9 mouse cellular contexts compared by ENCODE assay signal in genomic region chr8:13594884-13595323, GRCm38 (mm10). TPM values are rescaled to one million over a fixed set of nuclear protein-coding genes. Genes with fewer than 3 reads are reported as not detected.
DNase-seq lines count a peak whose midpoint lies in the region; ATAC-seq lines count a peak whose summit lies in the region.
"Had no signal": no experiment of that assay in that cellular context is flagged by ENCODE, and none has a peak within 500 bp of the region (broad histone marks: within the 10 kb centered on the region; RNA-seq: fewer than 3 reads in every experiment).

No protein-coding gene starts in this region.

- no peak overlapping the region for H3K4me3 ChIP-seq in heart, embryonic 12.5 days
- H3K4me3 ChIP-seq in liver, embryonic 13.5 days (replicated peaks) = no peak overlapping the region

- no peaks in the 10 kb centered on the region for H3K27me3 ChIP-seq in heart, embryonic 12.5 days (replicated peaks)
- H3K27me3 ChIP-seq in liver, embryonic 13.5 days = no peaks in the 10 kb centered on the region

- H3K4me2 ChIP-seq in heart, embryonic 12.5 days = no peak overlapping the region
- H3K4me2 ChIP-seq in liver, embryonic 13.5 days = no peak overlapping the region

- peaks cover 63% of the 10 kb centered on the region for H3K36me3 ChIP-seq in heart, embryonic 12.5 days
- peaks cover 20% of the 10 kb centered on the region for H3K36me3 ChIP-seq in liver, embryonic 13.5 days

- 65% methylated on average over 11 of the region's 11 CpGs for WGBS in heart, embryonic 12.5 days
- 15% methylated on average over 11 of the region's 11 CpGs for WGBS in liver, embryonic 13.5 days (ENCODE audit: insufficient replicate concordance)

- no peaks in the 10 kb centered on the region for H3K9me3 ChIP-seq in heart, embryonic 12.5 days (replicated peaks)
- no peaks in the 10 kb centered on the region for H3K9me3 ChIP-seq in liver, embryonic 13.5 days (replicated peaks)

- no peak for ATAC-seq in heart, embryonic 12.5 days (ENCODE audit: insufficient number of reproducible peaks, low FRiP score)
- ATAC-seq in common myeloid progenitor, adult 5-6 weeks (replicated peaks; ENCODE audit: low read depth, poor library complexity, severe bottlenecking) = peak; percentile 93
- ATAC-seq in liver, embryonic 13.5 days (ENCODE audit: low read depth) = peak; percentile 55

- peak; percentile 61 for DNase-seq in heart, adult 8-10 months (ENCODE audit: low spot score)
- peak; percentile 86 for DNase-seq in MEL-GATA-1-ER (ENCODE audit: extremely low read depth, low read depth)
- DNase-seq in liver, embryonic 13.5 days = peak; percentile 27
- peak; percentile 70 to 84 for DNase-seq in spleen, adult 18-20 months
- no peak for DNase-seq in right cerebral cortex, adult 18-20 months
- DNase-seq in embryo, embryonic 10 days (ENCODE audit: low spot score) = no peak

- H3K9ac ChIP-seq in heart, embryonic 12.5 days = no peak overlapping the region
- no peak overlapping the region for H3K9ac ChIP-seq in liver, embryonic 13.5 days

- peaks cover 13% of the 10 kb centered on the region; the same call in 1 of the 2 replicates for H3K4me1 ChIP-seq in heart, embryonic 12.5 days (replicated peaks)
- peaks cover 17% of the 10 kb centered on the region for H3K4me1 ChIP-seq in liver, embryonic 13.5 days (replicated peaks)

- H3K27ac ChIP-seq in heart, embryonic 12.5 days (ENCODE audit: poor library complexity, severe bottlenecking) = no peak overlapping the region
- H3K27ac ChIP-seq in liver, embryonic 13.5 days = no peak overlapping the region

RNA-seq across cellular contexts. Expression of gene 1700029H14Rik, which starts 32.6 kb away (rescaled TPM):
- not detected for total RNA-seq in heart, adult 8-10 months (2022)
- not detected in 2 replicates for polyA plus RNA-seq in heart, embryonic 12.5 days (2016; fragmentation: Nextera tagmentation; extraction: Ambion mirVana)
- total RNA-seq in common myeloid progenitor, adult 5-6 weeks (2017) = not detected in 2 replicates
- not detected in 2 replicates for polyA plus RNA-seq in liver, embryonic 13.5 days (2015; fragmentation: Nextera tagmentation; extraction: Ambion mirVana)
- total RNA-seq: left cerebral cortex, postnatal 14 days had no signal

Comparison
In these comparisons a context has a peak if more than half of its experiments do, and no peak if none do; other contexts are left out.
1. DNase-seq: peak in heart, adult 8-10 months (single experiment), MEL-GATA-1-ER (single experiment), liver, embryonic 13.5 days (single experiment) and spleen, adult 18-20 months (2 of 2); none in right cerebral cortex, adult 18-20 months (single experiment) and embryo, embryonic 10 days (single experiment).